Mouse (Mus musculus): ENCODE measurements around the gene Cep170. TPM values are rescaled to one million over a fixed set of nuclear protein-coding genes. Genes with fewer than 3 reads are reported as not detected.

The Cep170 gene
- polyA plus RNA-seq, 1 experiment from 2014 or later = 107 TPM

DNA sequence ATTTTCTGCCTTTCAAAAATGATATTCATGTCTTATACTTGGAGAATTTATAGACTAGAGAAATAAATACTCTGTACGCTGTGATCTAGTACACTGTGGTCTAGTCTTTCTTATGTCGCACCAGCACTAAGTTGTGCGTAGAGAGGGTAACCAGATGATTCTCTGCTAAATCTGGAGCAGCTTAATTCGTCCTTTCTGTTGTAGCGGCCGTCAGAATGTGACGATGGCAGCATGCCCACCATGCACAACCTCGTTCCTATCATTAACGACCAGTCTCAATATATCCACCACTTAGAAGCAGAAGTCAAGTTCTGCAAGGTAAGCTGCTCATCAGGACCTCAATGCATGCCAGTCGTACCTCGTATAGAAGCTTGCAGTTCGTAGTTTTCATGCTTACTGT, 14.8 kb upstream of the Cep170 start:
- no peak for DNase-seq (ENCODE audit: low spot score)
- no peak overlapping the region for H3K9ac ChIP-seq (ENCODE audit: low read length)
- WGBS = 76% methylated on average over 12 of the region's 12 CpGs

DNA sequence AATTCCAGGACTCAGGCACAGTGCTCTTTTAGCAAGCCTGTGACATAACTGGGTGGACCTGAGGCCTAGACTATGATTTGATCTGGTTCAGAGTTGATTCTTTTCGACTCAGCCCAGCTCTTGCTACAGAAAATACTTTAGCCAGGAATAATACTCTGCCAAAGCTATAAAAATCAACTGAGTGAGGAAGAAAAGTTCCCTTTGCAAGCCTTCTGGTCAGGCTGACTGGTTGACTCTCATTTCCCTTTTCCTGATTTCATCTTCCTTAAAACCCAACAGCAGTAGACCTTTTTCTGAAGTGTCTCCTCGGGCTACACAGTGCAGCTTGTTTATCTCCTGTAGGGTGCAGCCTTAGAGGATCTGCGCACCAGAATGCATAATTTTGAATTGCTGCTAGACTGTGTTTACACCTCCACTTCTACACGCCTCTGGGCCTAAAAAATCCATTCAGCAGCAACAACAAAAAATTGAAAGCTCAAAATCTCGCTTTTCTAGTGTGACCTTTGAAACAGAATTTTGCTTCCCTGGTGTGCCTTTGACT, 14.1 kb upstream of the Cep170 start:
- ATAC-seq = no peak
- 66% methylated on average over 5 of the region's 5 CpGs for WGBS
- Histone ChIP-seq H3K27me3 (replicated peaks; ENCODE audit: control insufficient read depth, insufficient read depth, low read length) (no peaks in the 10 kb centered on the region), H3K4me2 (ENCODE audit: low read length) (no peak overlapping the region), H3K9ac (ENCODE audit: low read length) (no peak overlapping the region), H3K4me1 (ENCODE audit: control insufficient read depth, insufficient read depth, low read length) (no peaks in the 10 kb centered on the region), H3K27ac (ENCODE audit: low read depth, low read length) (no peak overlapping the region), H3K9me3 (replicated peaks; ENCODE audit: control insufficient read depth, low read length) (no peaks in the 10 kb centered on the region), H3K36me3 (ENCODE audit: control insufficient read depth, insufficient read depth, low read length) (0 out of 2 replicates have a peak, but pooled peaks cover 5% of the 10 kb centered on the region), H3K4me3 (ENCODE audit: low read depth, low read length) (no peak overlapping the region)
- DNase-seq (ENCODE audit: low spot score) = no peak

More for the DNA sequence above, 14.8 kb upstream of the Cep170 start:
- no peak overlapping the region for H3K27ac ChIP-seq (ENCODE audit: low read depth, low read length)
- no peak for ATAC-seq
- H3K36me3 ChIP-seq (ENCODE audit: control insufficient read depth, insufficient read depth, low read length) = 0 out of 2 replicates have a peak, but pooled peaks cover 5% of the 10 kb centered on the region
- no peaks in the 10 kb centered on the region for H3K27me3 ChIP-seq (replicated peaks; ENCODE audit: control insufficient read depth, insufficient read depth, low read length)
- H3K4me2 ChIP-seq (ENCODE audit: low read length) = no peak overlapping the region
- no peaks in the 10 kb centered on the region for H3K9me3 ChIP-seq (replicated peaks; ENCODE audit: control insufficient read depth, low read length)
- H3K4me3 ChIP-seq (ENCODE audit: low read depth, low read length) = no peak overlapping the region
- H3K4me1 ChIP-seq (ENCODE audit: control insufficient read depth, insufficient read depth, low read length) = no peaks in the 10 kb centered on the region

DNA sequence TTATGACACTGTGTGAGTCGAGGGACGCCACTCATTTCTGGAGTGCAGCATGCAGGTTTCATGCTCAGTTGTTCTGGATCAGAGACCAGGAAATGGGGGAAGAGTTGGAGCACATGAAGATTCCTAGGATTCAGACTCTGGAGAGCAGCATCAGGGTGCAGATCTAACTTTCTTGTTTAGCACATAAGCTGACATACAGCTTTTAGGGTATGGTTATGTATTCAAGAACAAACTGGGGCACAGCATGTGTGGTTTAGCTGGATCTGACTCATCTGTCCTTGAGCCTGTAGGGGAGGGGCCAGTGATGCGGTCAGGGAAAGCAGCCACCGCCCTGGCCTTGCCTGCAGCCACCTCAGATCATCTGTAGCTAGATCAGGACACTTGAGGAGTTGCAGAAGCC, 13.5 kb upstream of the Cep170 start:
- no peaks in the 10 kb centered on the region for H3K9me3 ChIP-seq (replicated peaks; ENCODE audit: control insufficient read depth, low read length)
- H3K4me3 ChIP-seq (ENCODE audit: low read depth, low read length) = no peak overlapping the region
- H3K9ac ChIP-seq (ENCODE audit: low read length) = no peak overlapping the region
- 0 out of 2 replicates have a peak, but pooled peaks cover 5% of the 10 kb centered on the region for H3K36me3 ChIP-seq (ENCODE audit: control insufficient read depth, insufficient read depth, low read length)
- no peak overlapping the region for H3K4me2 ChIP-seq (ENCODE audit: low read length)
- WGBS = 89% methylated on average over 4 of the region's 4 CpGs
- DNase-seq (ENCODE audit: low spot score) = no peak
- ATAC-seq = no peak
- H3K27ac ChIP-seq (ENCODE audit: low read depth, low read length) = no peak overlapping the region
- no peaks in the 10 kb centered on the region for H3K27me3 ChIP-seq (replicated peaks; ENCODE audit: control insufficient read depth, insufficient read depth, low read length)
- no peaks in the 10 kb centered on the region for H3K4me1 ChIP-seq (ENCODE audit: control insufficient read depth, insufficient read depth, low read length)

DNA sequence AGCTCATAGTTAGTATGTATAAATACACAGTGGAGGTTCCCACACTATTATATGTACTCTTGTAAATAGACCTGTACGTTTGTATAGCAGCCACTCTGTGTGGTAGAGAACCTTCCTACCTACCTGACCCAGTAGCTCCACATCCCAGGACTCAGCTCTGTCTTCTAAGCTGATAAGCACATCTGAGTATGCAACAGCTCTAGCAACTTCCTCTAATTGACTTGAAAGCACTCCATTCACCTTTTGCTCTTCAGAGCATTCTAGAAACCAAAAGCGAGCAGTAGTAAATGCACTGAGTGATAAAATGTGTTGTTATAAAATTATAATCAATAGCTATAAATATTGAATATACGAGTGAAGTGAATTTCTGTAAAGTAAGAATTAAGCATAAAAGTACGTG, 13.1 kb upstream of the Cep170 start:
- no peak for ATAC-seq
- H3K9ac ChIP-seq (ENCODE audit: low read length) = no peak overlapping the region
- no peak overlapping the region for H3K4me2 ChIP-seq (ENCODE audit: low read length)
- H3K27me3 ChIP-seq (replicated peaks; ENCODE audit: control insufficient read depth, insufficient read depth, low read length) = no peaks in the 10 kb centered on the region
- no peak overlapping the region for H3K27ac ChIP-seq (ENCODE audit: low read depth, low read length)
- DNase-seq (ENCODE audit: low spot score) = no peak
- 87% methylated on average over 4 of the region's 4 CpGs for WGBS
- H3K36me3 ChIP-seq (ENCODE audit: control insufficient read depth, insufficient read depth, low read length) = 0 out of 2 replicates have a peak, but pooled peaks cover 5% of the 10 kb centered on the region
- H3K9me3 ChIP-seq (replicated peaks; ENCODE audit: control insufficient read depth, low read length) = no peaks in the 10 kb centered on the region
- H3K4me3 ChIP-seq (ENCODE audit: low read depth, low read length) = no peak overlapping the region
- no peaks in the 10 kb centered on the region for H3K4me1 ChIP-seq (ENCODE audit: control insufficient read depth, insufficient read depth, low read length)

DNA sequence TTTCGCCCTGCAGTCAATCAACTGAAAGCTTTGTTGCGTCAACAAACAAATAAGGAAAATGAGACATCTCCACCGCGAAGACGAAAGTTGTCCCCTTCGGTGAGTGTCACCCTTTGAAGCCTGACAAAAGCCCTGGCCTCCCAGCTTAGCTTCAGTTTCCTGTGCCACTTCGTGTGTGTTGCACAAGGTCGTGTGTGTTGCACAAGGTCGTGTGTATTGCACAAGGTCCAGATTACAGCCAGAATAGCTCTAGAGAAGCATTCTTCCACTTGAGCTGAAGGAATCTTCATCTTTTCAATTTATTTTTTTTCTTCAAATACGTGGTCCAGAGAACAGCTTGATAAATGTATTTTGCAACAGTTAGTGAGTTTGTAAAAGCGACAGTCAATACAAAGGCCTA, 12.3 kb upstream of the Cep170 start:
- Histone ChIP-seq H3K4me3 (ENCODE audit: low read depth, low read length) (no peak overlapping the region), H3K9me3 (replicated peaks; ENCODE audit: control insufficient read depth, low read length) (no peaks in the 10 kb centered on the region), H3K27ac (ENCODE audit: low read depth, low read length) (no peak overlapping the region), H3K9ac (ENCODE audit: low read length) (no peak overlapping the region), H3K27me3 (replicated peaks; ENCODE audit: control insufficient read depth, insufficient read depth, low read length) (no peaks in the 10 kb centered on the region), H3K4me1 (ENCODE audit: control insufficient read depth, insufficient read depth, low read length) (no peaks in the 10 kb centered on the region), H3K4me2 (ENCODE audit: low read length) (no peak overlapping the region), H3K36me3 (ENCODE audit: control insufficient read depth, insufficient read depth, low read length) (0 out of 2 replicates have a peak, but pooled peaks cover 2% of the 10 kb centered on the region)
- WGBS = 90% methylated on average over 11 of the region's 11 CpGs
- no peak for ATAC-seq
- DNase-seq (ENCODE audit: low spot score) = no peak

DNA sequence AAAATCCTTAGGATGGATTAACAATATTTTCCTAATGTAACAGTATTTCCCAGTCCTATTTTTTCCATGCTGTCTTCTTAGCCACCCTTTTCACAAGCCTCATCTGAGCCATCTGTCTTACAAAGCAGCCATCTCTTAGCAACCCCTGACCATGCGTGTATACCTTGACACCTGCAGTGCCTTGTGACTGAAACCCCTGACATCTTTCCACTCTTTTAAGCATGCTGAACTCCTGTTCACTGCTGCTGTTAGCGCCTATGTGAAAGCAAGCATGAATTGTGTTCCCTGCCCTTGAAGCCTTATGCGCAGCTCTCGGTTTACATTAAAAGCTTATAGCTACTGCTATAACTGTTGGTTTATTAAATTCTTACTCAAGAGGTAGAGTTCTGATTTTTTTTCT, 11.2 kb upstream of the Cep170 start:
- ATAC-seq (no peak), DNase-seq (ENCODE audit: low spot score) (no peak)
- Histone ChIP-seq H3K27ac (ENCODE audit: low read depth, low read length) (no peak overlapping the region), H3K9me3 (replicated peaks; ENCODE audit: control insufficient read depth, low read length) (no peaks in the 10 kb centered on the region), H3K36me3 (ENCODE audit: control insufficient read depth, insufficient read depth, low read length) (0 out of 2 replicates have a peak, but pooled peaks cover 2% of the 10 kb centered on the region), H3K4me1 (ENCODE audit: control insufficient read depth, insufficient read depth, low read length) (no peaks in the 10 kb centered on the region), H3K4me3 (ENCODE audit: low read depth, low read length) (no peak overlapping the region), H3K4me2 (ENCODE audit: low read length) (no peak overlapping the region), H3K9ac (ENCODE audit: low read length) (no peak overlapping the region), H3K27me3 (replicated peaks; ENCODE audit: control insufficient read depth, insufficient read depth, low read length) (no peaks in the 10 kb centered on the region)
- WGBS = 79% methylated on average over 4 of the region's 4 CpGs

DNA sequence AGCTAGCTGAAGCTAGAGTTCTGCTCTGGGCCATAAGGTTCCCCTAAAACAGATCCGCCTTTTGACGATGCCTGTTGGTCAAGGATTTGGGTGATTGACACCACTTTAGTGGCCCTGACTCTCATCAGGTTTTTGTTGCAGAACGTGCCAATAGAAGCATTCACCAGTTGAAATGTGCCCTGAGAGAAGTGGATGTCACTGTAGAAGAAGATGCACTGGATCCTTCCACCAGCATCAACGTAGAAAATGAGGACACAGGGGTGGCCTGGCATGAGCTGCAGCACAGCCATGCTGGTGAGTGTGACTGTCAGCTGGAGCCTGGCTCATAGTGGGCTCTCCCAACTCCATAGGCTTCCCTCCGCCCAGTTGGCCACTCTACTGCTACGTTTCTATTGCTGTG, 10.7 kb upstream of the Cep170 start:
- Histone ChIP-seq H3K27me3 (replicated peaks; ENCODE audit: control insufficient read depth, insufficient read depth, low read length) (no peaks in the 10 kb centered on the region), H3K9ac (ENCODE audit: low read length) (no peak overlapping the region), H3K9me3 (replicated peaks; ENCODE audit: control insufficient read depth, low read length) (no peaks in the 10 kb centered on the region), H3K4me1 (ENCODE audit: control insufficient read depth, insufficient read depth, low read length) (no peaks in the 10 kb centered on the region), H3K4me3 (ENCODE audit: low read depth, low read length) (no peak overlapping the region), H3K27ac (ENCODE audit: low read depth, low read length) (no peak overlapping the region), H3K36me3 (ENCODE audit: control insufficient read depth, insufficient read depth, low read length) (0 out of 2 replicates have a peak, but pooled peaks cover 2% of the 10 kb centered on the region), H3K4me2 (ENCODE audit: low read length) (no peak overlapping the region)
- WGBS = 81% methylated on average over 6 of the region's 6 CpGs
- no peak for DNase-seq (ENCODE audit: low spot score)
- ATAC-seq = no peak

DNA sequence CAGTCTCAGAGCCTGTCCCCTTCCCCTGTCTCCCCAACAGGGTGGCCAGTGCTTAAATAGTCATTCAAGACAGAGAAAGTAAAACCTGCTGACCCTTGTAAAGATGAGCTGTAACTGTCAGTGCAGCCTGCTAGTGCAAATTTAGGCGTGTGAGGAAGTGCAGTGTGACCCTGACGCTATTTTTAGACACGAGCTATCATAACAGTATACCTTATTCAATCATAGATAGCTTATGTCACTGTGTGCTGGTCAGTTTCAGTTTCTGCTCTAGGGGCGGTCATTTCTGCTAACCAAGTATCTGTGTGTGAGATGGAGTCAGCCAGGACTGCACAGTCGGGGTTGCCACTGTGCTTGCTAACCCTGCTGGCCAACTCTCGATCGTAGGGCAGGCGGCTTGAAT, 10.0 kb upstream of the Cep170 start:
- Histone ChIP-seq H3K27ac (ENCODE audit: low read depth, low read length) (no peak overlapping the region), H3K9ac (ENCODE audit: low read length) (no peak overlapping the region), H3K9me3 (replicated peaks; ENCODE audit: control insufficient read depth, low read length) (no peaks in the 10 kb centered on the region), H3K36me3 (ENCODE audit: control insufficient read depth, insufficient read depth, low read length) (0 out of 2 replicates have a peak, but pooled peaks cover 2% of the 10 kb centered on the region), H3K27me3 (replicated peaks; ENCODE audit: control insufficient read depth, insufficient read depth, low read length) (no peaks in the 10 kb centered on the region), H3K4me1 (ENCODE audit: control insufficient read depth, insufficient read depth, low read length) (no peaks in the 10 kb centered on the region), H3K4me3 (ENCODE audit: low read depth, low read length) (no peak overlapping the region), H3K4me2 (ENCODE audit: low read length) (no peak overlapping the region)
- ATAC-seq (no peak), DNase-seq (ENCODE audit: low spot score) (no peak)
- 90% methylated on average over 8 of the region's 8 CpGs for WGBS

DNA sequence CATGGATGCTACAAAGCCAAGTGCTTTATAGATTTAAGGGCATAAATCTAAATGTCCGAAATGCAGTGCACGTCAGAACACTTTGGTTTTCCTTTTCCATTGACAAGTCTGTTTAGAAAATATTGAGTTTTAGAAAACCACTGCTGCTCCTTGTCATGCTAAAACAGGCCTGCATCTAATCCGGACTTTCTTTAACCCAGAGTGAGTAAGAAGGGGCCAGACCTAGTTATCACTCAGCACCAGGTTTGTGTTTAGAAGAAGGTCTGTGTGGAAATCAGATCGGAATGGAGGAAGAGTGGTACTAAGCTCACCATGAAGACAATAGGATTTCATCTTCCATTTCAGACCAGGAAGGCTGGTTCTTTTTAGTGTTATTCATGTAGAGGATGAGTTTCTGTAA, 9.1 kb upstream of the Cep170 start:
- Histone ChIP-seq H3K9me3 (replicated peaks; ENCODE audit: control insufficient read depth, low read length) (no peaks in the 10 kb centered on the region), H3K4me3 (ENCODE audit: low read depth, low read length) (no peak overlapping the region), H3K36me3 (ENCODE audit: control insufficient read depth, insufficient read depth, low read length) (no peaks in the 10 kb centered on the region), H3K9ac (ENCODE audit: low read length) (no peak overlapping the region), H3K4me2 (ENCODE audit: low read length) (no peak overlapping the region), H3K27me3 (replicated peaks; ENCODE audit: control insufficient read depth, insufficient read depth, low read length) (no peaks in the 10 kb centered on the region), H3K4me1 (ENCODE audit: control insufficient read depth, insufficient read depth, low read length) (no peaks in the 10 kb centered on the region), H3K27ac (ENCODE audit: low read depth, low read length) (no peak overlapping the region)
- DNase-seq (ENCODE audit: low spot score) (no peak), ATAC-seq (no peak)
- 93% methylated on average over 4 of the region's 4 CpGs for WGBS
